Mouse (Mus musculus) ovary, adult 18-20 months (tissue): ENCODE results near the gene Sftpd.

Source experiments
- DNase-seq: peaks from one replicate; pipeline ENCODE4 v3.0.0; 2022; ENCODE audit warnings: low spot score, mixed read lengths

Gene Sftpd

DNA sequence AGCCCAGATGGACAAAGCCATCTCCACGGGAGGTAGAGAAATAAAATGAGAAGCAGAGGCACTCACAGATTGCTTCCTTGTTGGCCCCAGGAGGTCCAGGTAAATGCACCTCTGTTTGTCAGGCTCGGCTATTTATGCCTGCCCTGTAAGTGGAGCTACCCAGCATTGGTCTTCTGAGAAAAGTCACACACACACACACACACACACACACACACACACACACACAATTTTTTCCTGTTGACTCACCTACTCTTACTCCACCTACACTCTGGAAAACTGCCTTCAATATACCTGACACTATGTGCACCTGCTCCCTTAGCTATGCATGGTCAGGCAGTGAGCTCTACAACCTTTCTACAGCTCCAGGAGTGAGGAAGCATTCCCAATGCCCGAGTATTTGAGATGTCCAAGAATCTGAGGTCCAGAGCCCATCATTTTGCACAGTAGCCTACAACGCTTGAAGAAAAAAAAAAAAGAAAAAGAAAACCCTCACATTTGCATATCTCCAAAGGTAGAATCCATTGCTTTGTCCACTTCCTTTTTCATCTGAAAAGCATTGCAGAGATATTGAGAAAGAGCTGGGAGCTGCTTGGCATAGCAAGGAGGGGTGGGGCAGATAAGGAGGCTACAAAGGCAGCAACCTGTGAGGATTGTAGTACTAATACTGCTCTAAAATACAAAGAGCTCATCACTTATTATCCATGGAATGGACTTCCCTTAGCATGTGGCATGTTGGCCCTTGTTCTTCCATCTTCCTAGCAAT, at the start of gene Sftpd:
Gene Sftpd (minus strand): TSS at position 91 of the 763 bp plus-strand sequence.
- DNase-seq: no peak

DNA sequence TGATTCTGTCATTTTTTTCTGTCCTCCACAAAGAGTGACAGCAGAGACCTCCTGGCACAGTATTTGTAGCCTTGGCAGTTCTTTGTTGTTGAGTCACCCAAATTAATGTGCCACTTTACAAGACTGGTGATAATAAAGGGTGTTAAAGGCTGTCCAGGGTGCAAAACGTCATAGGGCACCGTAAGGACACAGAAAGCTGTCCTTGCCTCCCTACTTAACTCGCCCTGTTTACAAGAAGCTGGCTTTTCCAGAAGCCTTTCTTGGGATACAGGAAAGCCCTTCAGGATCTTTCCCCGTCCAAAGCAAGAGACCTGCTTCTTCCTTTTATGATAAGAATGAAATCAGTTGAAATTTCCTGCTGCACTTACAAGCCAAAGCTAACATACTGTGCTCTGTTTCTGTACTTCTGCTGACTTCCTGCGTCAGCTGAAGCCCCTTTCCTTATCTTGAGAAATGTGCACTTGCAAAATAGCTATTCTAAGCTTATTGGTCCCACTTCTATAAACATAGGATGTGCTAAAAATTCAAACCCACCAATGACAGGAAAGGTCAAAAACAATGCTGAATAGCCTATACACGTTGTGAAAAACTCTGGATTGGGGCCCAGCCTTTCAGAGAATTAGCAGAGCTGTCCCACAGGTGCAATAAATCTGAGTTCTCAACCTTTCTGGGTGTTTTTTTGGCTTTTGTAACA, 13.2 kb upstream of the Sftpd start:
- no peak for DNase-seq

GRCm38 (mm10) chr14:41189496-41189895, 4.5 kb upstream of the Sftpd start:
- no peak for DNase-seq

- no peak for DNase-seq
These were observed 10.1 kb downstream of the Sftpd start for GRCm38 (mm10) chr14:41174802-41175201.

DNA sequence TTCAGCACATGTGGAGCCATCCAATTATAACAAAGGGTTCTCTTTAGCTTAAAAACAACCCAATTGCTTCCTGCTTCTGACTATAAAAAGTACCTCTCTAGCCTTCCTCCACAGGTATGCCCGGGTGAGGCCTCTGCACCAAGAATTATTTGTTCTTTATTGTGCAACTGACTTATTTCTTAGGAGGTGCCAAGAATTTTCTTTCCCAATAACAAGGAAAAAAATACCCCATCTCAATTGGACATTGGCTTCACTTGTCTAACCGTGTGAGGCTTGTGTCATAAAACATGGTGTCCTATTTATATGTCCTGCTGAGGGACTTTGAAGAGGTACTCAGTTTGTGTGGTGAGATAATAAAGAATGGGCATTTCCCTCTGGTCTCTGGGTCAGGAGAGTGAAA, 14.4 kb downstream of the Sftpd start:
- DNase-seq: no peak

DNA sequence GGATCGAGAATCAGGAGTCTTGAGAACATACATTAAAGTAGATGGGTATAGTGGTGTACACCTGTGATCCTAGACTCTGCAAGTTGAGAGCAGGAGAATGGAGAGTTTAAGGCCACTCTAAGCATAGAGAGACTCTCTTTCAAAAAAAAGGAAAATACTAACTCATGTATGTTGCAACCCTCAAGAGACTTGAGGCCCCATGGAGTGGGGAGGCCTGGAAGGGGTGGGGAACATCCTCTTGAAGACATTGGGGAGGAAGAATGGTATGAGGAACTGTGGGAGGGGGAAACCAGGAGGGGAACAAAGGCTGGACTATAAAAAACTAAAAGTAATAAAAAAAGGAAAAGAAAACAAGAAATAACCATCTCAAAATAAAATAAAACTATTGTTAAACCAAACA, 16.4 kb downstream of the Sftpd start:
- no peak for DNase-seq

- DNase-seq: no peak
These were observed 17.7 kb downstream of the Sftpd start for GRCm38 (mm10) chr14:41167278-41167677.

- DNase-seq: no peak
These were observed 22.3 kb downstream of the Sftpd start for GRCm38 (mm10) chr14:41162663-41163062.

- DNase-seq: no peak
These were observed 24.2 kb downstream of the Sftpd start for GRCm38 (mm10) chr14:41160743-41161142.

DNA sequence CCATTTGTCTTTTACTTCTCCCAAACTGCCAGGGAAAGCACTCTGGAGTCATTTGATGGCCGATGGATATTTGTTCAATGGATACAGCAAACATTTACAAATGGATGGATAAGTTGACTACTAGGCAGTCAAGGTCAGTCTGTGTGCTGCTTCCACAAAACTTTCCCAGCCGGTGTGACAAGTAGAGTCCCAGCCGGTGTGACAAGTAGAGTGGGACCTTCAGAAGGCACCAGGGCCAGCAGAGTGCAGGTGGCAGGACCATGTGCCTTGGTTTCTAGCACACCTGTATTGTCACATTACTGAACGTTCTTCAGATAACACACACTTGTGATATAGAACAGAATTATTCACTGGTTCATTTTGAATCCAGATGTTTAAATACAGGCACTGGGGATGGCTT, 24.9 kb downstream of the Sftpd start:
- DNase-seq: no peak

DNA sequence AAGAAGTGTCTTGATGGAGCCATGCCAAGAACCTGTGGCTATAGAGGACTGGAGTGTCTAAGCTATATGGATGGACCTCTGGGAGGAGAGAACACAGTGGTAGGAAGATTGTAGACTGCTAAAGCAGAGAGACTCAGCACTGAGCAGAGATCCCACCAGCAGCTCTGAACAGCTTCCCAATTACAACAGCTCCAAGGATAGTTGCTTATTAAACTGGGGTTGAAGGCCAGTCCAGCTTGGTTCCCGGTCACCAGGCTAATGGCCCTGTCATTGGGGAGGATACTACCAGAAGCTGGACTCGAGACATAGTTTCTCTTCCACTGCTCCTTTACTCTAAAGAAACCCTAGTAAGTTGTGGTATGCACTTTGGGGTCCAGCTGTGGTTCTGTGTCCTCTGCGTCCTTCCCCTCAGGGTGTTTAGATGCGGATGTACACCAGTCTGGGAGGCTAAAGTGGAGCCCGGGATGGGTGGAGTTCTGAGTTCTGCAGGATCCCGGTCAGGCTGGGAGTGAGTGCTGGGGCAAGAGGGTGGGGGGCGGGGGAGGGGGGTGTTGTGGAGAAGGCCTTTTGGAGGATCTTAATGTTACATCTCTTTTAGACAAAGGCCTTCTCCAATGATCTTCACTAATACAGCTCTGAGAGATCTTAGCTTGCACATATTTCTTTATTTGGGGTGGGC, 33.6 kb downstream of the Sftpd start, which contains the start of gene Mbl1:
Gene Mbl1 (plus strand): TSS at position 239 of the 679 bp plus-strand sequence.
- DNase-seq: no peak

GRCm38 (mm10) chr14:41147356-41147755, 37.6 kb downstream of the Sftpd start:
- DNase-seq: no peak

- DNase-seq: no peak
These were observed 38.0 kb downstream of the Sftpd start for GRCm38 (mm10) chr14:41146922-41147321.

DNA sequence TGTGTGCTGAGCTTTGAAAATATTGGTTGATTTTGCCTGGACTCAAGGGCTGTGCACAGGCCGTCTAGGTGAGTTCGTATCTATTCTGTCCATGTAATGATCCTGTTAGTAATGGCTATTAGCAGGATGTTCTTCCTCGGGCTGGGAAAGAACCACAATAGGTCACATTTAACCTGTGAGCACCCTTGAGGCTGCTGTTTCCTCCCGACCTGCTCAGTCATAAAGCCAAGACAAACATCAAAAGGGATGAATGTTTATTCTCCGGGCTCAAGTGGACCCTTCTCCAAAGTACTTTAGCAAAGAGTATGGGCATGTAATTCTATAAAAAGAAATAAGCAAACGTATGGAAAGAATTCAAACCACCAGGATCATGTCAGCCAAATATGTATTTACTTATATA, 38.9 kb downstream of the Sftpd start:
- no peak for DNase-seq

DNA sequence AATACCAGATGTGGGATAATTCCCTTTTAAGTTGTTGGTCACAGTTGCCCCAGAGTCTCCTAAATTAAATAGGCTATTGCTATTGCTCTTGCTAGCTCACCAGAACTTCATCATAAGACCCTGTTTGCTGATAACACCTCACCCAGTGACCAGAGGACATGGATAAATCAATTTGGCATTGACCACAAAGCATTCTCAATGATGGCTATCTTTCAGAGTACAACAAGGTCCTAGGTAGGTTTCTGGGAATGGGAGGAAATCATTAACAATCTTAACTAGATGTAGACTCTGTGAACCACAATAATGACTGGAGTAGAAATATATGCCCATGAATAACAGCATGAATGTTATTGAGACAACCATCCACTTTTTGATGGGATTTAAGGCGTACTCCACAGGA, 44.3 kb downstream of the Sftpd start:
- no peak for DNase-seq

GRCm38 (mm10) chr14:41137006-41137405, 47.9 kb downstream of the Sftpd start:
- DNase-seq: no peak

GRCm38 (mm10) chr14:41131540-41131939, 53.4 kb downstream of the Sftpd start, which contains the start of gene Sftpa1:
TSS of gene Sftpa1 (plus strand) at chr14:41131782.
- no peak for DNase-seq

DNA sequence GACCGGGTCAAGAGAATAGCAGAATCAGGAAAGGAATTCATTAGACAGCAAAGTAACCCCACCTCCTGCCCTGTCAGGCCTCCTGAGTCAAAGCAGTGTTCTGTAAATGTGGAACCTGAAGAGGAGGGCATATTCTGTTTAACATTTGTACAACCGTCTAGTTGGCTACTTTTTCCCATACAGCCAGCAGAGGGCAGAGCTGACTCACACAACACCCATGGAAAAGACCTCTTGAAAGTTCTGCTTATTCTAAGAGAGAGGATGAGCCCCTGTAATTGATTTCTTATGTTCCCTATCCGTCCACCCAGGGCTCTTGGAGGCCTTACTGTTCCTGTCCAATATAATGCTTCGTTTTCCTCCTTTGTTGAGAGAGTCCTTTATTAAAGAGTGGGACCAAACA, 57.0 kb downstream of the Sftpd start:
- DNase-seq: no peak

- DNase-seq: no peak
These were observed 60.3 kb downstream of the Sftpd start for GRCm38 (mm10) chr14:41124683-41125082.
